Mouse (Mus musculus): ENCODE measurements around the gene Gm12789.
"Not testable (repeated sequence)": the region's sequence is repeated elsewhere in the genome, so short reads cannot be mapped to it uniquely, and the experiment has no call there.

Gene Gm12789

GRCm38 (mm10) chr4:101986326-101986725 lies at the start of gene Gm12789:
Gene Gm12789 (plus strand): TSS chr4:101986626.
- not testable (repeated sequence) for DNase-seq

GRCm38 (mm10) chr4:101940107-101940506 lies 46.3 kb upstream of the Gm12789 start, which contains the start of gene Gm12794:
Gene Gm12794 (plus strand): TSS chr4:101940407.
- not testable (repeated sequence) for DNase-seq

DNA sequence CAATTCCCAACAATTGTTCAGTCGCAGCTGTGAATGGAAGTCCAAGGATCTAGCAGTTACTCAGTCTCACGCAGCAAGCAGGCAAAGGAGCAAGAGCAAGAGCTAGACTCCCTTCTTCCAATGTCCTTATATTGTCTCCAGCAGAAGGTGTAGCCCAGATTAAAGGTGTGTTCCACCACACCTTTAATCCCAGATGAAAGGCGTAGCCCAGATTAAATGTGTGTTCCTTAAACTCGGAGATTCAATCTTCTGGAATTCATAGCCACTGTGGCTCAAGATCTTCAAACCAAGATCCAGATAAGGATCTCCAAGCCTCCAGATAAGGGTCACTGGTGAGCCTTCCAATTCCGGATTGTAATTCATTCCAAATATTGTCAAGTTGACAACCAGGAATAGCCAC lies 5.5 kb upstream of the Gm12789 start, which contains the start of gene Gm12790:
TSS of gene Gm12790 (minus strand) at position 101 of the 400 bp plus-strand sequence.
- DNase-seq = not testable (repeated sequence)

- no peak for DNase-seq
Observed at GRCm38 (mm10) chr4:101985678-101986077, 748 bp upstream of the Gm12789 start.

DNA sequence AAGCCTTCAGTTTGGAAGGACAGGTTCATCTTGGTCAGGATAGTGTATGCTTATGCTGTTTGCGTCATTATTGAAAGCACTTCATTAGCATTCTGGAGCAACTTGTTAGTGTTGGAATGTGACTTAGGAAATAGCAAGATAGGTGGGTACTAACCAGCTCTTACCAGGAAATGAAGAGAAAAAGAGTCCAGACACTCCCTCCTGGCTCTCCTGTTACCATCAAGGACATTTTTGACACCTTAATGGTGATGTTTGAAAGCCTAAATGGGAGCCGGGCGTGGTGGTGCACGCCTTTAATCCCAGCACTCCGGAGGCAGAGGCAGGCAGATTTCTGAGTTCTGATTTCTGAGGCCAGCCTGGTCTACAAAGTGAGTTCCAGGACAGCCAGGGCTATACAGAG lies 11.0 kb downstream of the Gm12789 start:
- DNase-seq = no peak

- DNase-seq = peak in 1 of 2 experiments; percentile 51
Observed at GRCm38 (mm10) chr4:101998267-101998922, 12.0 kb downstream of the Gm12789 start.

DNA sequence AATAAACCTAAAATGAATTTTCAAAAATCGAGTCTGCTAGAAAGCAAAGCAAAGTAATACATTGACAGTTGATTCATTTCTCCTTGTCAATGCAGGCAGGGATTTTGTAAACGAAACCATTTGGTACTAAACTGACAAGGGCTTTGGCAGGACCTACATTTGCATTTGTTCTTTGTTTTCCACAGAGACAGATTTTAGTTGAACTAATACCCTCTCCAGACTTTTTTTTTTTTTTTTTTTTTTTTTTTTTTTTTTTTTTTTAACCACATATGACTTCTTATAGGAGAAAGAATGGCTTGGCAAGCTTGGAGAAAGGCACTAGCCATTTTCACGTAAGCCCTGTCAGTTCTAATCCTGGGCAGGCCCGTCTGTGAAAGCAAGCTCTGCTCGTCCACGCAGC lies 40.2 kb downstream of the Gm12789 start:
- no peak for DNase-seq

Measured in spleen, adult 18-20 months (tissue).